Mouse (Mus musculus): Measurements from ENCODE around the gene Dusp9.

DNA sequence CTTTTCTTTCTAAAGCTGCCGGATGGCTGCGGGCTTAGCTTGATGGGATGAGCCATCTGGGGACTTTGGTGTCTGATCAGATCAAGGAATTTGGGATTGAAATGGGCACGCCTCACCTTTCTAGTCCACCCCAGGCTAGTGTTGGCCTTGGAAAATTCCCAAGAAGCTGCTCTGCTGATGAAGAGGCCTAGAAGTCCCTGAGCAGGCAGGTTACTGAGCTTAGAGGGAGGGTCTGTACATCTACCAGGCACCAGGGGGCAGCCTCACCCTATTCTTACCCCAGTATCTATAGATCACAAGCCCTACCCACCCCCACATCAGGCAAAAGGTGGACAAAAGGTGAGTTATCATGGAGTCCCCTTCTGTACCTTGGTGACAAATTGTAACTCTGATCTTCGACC lies 32.8 kb downstream of the Dusp9 start:
- TF ChIP-seq EP300 (IDR thresholded peaks at IDR 0.05; ENCODE audit: insufficient read depth, low read depth, low read length) (no peak), CTCF (IDR thresholded peaks at IDR 0.05; ENCODE audit: low read depth, low read length) (no peak)
